Mouse (Mus musculus) myocyte (in vitro differentiated cells): Measurements from ENCODE around the gene Fbxo21.

Source experiments
- CEBPB ChIP-seq: IDR thresholded peaks from 2 replicates; pipeline ENCODE4 v1.6.1; 2011; ENCODE audit warnings: mild to moderate bottlenecking, moderate library complexity; ENCODE audit not compliant: poor library complexity, insufficient read depth, severe bottlenecking
- E2F4 ChIP-seq: IDR thresholded peaks from one replicate; pipeline ENCODE4 v1.6.1; 2011; ENCODE audit warnings: mild to moderate bottlenecking, control low read depth, moderate library complexity; ENCODE audit not compliant: insufficient read depth
- MAX ChIP-seq: IDR thresholded peaks from one replicate; pipeline ENCODE4 v1.6.1; 2011; ENCODE audit warnings: low read depth, mild to moderate bottlenecking, control low read depth
- MYOD1 ChIP-seq, 3 experiments: IDR thresholded peaks; one replicate each; pipeline ENCODE4 v1.6.1; 2011; ENCODE audit warnings: control low read depth in 2 of 3, low read depth in 2 of 3, mild to moderate bottlenecking in 2 of 3, moderate library complexity in 1 of 3; ENCODE audit not compliant: insufficient read length in 2 of 3, control insufficient read depth in 1 of 3
- MYOG ChIP-seq, 3 experiments: IDR thresholded peaks; one replicate each; pipeline ENCODE4 v1.6.1; 2011; ENCODE audit warnings: control low read depth in 2 of 3, low read depth in 2 of 3, mild to moderate bottlenecking in 2 of 3; ENCODE audit not compliant: insufficient read length in 2 of 3, control insufficient read depth in 1 of 3, insufficient read depth in 1 of 3
- POLR2A ChIP-seq: IDR thresholded peaks from one replicate; pipeline ENCODE4 v1.6.1; 2011; ENCODE audit warnings: low read depth, mild to moderate bottlenecking, control low read depth, moderate library complexity; ENCODE audit not compliant: insufficient read length
- POLR2AphosphoS2 ChIP-seq: IDR thresholded peaks from one replicate; pipeline ENCODE4 v1.6.1; 2011; ENCODE audit warnings: low read depth, control low read depth; ENCODE audit not compliant: insufficient read length
- REST ChIP-seq: IDR thresholded peaks from one replicate; pipeline ENCODE4 v1.6.1; 2011; ENCODE audit warnings: mild to moderate bottlenecking, control low read depth, moderate library complexity; ENCODE audit not compliant: insufficient read depth, insufficient read length
- TCF12 ChIP-seq: IDR thresholded peaks from one replicate; pipeline ENCODE4 v1.6.1; 2011; ENCODE audit warnings: mild to moderate bottlenecking, control low read depth; ENCODE audit not compliant: poor library complexity, insufficient read depth, severe bottlenecking
- USF1 ChIP-seq: IDR thresholded peaks from one replicate; pipeline ENCODE4 v1.6.1; 2011; ENCODE audit warnings: low read depth, mild to moderate bottlenecking, control low read depth, moderate library complexity

GRCm38 (mm10) chr5:117976263-117976656, 270 bp upstream of the Fbxo21 start:
- TF ChIP-seq CEBPB, result no peak
- no peak for TF ChIP-seq USF1
- TF ChIP-seq POLR2A, result no peak
- no peak for TF ChIP-seq MAX
- no peak for TF ChIP-seq POLR2AphosphoS2
- TF ChIP-seq E2F4, result no peak
- TF ChIP-seq TCF12, result no peak
- no peak for TF ChIP-seq MYOG (IDR thresholded peaks at IDR 0.05; ENCODE audit: control insufficient read depth in 1 of 3, insufficient read depth in 1 of 3, insufficient read length in 2 of 3, low read depth in 2 of 3)
- no peak for TF ChIP-seq MYOD1 (IDR thresholded peaks at IDR 0.05; ENCODE audit: control insufficient read depth in 1 of 3, insufficient read length in 2 of 3, low read depth in 2 of 3)
- TF ChIP-seq REST, result no peak
